Mouse (Mus musculus) spleen, adult 10 weeks (tissue): ENCODE measurements around the gene Mospd1. TPM values are rescaled to one million over a fixed set of nuclear protein-coding genes. Genes with fewer than 3 reads are reported as not detected.

ENCODE experiments used
- polyA plus RNA-seq: library from polyadenylated mRNA; stranded (reverse); fragments of 350-450 nt; fragmentation: Illumina TruSeq; extraction: RNeasy Lipid Tissue Mini Kit (QIAGEN cat#74804); gene quantifications from one replicate; pipeline ENCODE4 v1.2.3, GENCODE M21; 2015; ENCODE audit warnings: low replicate concordance; ENCODE audit not compliant: insufficient read depth

Mospd1 gene
- 23.7 TPM for polyA plus RNA-seq

DNA sequence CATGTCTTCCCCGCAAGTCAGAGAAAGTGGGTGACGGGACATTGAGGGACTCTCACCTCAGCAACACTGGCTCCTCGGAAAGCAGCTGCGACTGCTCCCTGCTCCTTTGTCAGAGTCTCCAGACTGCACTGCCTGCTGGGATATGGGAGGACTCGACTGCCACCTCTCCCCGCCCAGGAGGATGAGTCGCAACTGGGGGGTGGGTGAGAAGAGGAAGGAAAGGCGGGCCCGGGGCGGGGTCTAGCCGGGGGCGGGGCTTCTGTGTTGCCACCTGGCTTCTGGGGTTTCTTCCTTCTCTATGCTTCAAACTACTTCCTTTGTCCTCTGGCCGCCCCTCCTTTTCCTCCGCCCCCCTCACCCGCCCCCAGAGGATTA is at the start of gene Mospd1:
Mospd1 (minus strand) TSS at position 137 of the 375 bp plus-strand sequence.

Other genes with a start within 250 kb of the Mospd1 start
- not detected for gene Plac1, start 130.4 kb downstream of the Mospd1 start, polyA plus RNA-seq
- gene Fam122b, start 100.7 kb downstream of the Mospd1 start, polyA plus RNA-seq = 18.6 TPM
- not detected for gene Fam122c, start 97.1 kb downstream of the Mospd1 start, polyA plus RNA-seq
- not detected for gene Etd, start 64.4 kb upstream of the Mospd1 start, polyA plus RNA-seq
- 17.4 TPM for gene Rtl8c, start 237.5 kb upstream of the Mospd1 start, polyA plus RNA-seq
- not detected for gene Gm14597, start 238.5 kb upstream of the Mospd1 start, polyA plus RNA-seq